Mouse (Mus musculus): ENCODE results near the gene Soat1.

GRCm38 (mm10) chr1:156437016-156437708 lies 37.0 kb downstream of the Soat1 start:
- TF ChIP-seq CTCF (conservative IDR thresholded peaks at IDR 0.05; ENCODE audit: insufficient read depth, insufficient read length, low read depth, low read length), result no peak
- TF ChIP-seq POLR2A (IDR thresholded peaks at IDR 0.05; ENCODE audit: low read depth, low read length), result no peak
